Mouse (Mus musculus) MN1 (cell line): ENCODE measurements around the gene Krt77.

Experiments used
- DNase-seq: peaks from one replicate; pipeline ENCODE4 v3.0.0-alpha.2; 2016; ENCODE audit warnings: low spot score

The Krt77 gene

GRCm38 (mm10) chr15:101869431-101869830, at the start of gene Krt77:
Krt77 (minus strand) TSS chr15:101869705.
- DNase-seq, result no peak

DNA sequence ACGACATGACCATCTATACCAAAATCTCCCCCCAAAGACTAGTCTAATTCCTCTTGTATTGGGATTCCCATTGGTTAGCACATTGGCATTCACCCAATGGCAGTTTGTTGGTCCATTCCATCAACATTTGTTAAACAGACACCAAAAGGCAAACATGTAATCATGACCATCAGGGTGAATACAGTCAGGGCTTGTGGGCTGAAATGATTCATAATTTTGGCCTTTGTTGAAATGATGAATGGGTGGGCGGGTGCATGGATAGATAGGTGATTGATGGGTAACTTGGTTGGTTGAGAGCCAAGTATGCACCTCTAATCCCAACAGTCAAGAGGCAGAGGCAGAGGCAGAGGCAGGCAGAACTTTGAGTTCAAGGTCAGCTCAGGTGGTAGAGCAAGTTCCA, 46.6 kb upstream of the Krt77 start:
- DNase-seq, result no peak

DNA sequence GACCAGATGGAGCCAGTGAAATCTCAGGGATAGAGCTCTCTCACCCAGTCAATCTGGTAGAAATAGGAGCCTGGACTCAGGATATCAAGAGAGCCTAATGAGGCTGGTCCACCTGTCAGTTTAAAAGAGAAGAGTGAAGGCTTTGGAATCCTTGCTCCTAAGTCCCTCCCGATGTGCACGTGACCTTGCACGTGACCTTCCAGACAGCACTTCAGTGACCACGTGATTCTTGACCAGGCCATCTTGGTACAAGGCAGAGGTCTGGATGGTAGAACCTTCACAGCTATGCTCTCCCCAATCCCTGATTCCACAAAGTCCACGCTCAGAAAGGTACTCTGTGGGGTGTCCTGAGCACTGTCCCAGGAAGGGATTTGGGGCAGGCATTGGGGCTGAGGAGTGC, 35.3 kb upstream of the Krt77 start:
- DNase-seq, result no peak

DNA sequence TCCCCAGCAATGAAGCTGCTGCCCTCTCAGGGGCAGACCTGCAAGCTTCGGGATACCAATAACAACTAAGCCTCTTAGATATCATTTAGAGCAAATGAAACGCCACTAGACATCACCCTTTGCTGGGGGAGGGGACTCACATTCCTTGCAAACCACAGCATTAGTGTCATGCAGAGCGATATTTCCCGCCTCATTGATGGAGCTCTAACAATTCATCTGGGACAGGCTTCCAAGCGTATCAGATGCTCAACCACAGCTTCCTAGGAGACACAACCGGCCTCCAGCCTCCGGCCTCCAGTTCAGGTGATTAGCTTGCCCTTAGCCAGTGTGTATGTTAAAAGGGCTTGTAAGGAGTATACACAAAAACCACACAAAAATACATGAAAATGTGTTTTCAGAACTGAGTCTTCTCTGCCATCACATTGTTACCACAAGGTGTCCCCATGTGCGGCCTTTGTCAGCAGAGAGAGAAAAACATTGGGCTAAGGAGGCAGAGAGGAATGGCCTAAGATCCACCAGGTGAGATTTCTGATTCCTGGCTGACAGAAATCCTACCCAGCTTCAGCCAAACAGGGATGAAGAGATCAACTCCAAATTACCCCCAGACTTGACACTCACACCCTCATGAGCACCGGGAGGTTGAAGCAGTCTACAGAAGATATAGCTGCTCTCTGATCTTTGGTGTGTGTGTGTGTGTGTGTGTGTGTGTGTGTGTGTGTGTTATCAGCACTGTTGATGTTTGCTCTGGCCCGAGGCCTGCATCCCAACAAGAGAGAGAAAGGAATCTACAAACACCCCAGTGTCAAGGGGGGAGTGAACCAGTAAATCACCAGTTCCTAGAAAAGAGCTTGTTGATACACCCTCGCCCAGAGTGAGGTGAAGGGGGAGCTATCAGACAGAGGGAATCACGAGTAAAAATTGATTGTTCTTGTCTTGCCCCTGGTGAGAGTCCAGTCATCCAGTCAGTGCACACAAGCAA, 33.0 kb upstream of the Krt77 start:
- no peak for DNase-seq

GRCm38 (mm10) chr15:101895216-101895615, 25.7 kb upstream of the Krt77 start:
- DNase-seq, result no peak

DNA sequence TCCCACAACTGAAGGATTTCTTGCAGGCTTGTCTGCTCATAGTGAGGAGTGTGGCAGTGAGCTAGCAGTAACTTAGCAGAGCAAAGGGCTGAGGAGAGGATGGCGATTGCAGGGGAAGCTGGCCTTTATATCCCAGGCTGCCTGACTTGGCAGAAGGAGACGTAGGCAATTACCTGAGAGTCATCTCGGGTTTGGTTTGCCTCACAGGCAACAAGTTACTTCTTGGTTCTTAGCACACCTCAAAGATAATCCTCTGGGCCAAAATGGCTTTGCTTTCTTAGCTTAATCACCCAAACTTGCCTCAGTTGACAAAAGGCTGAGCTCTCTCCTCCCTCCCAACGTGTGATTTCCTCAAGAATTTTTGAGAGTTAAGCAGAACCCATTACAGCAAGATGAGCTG, 23.3 kb upstream of the Krt77 start, which contains the start of gene Krt76:
Gene Krt76, minus strand, starts transcription at position 101 of the 400 bp plus-strand sequence.
- DNase-seq, result no peak

GRCm38 (mm10) chr15:101879776-101880175, 10.3 kb upstream of the Krt77 start:
- no peak for DNase-seq

DNA sequence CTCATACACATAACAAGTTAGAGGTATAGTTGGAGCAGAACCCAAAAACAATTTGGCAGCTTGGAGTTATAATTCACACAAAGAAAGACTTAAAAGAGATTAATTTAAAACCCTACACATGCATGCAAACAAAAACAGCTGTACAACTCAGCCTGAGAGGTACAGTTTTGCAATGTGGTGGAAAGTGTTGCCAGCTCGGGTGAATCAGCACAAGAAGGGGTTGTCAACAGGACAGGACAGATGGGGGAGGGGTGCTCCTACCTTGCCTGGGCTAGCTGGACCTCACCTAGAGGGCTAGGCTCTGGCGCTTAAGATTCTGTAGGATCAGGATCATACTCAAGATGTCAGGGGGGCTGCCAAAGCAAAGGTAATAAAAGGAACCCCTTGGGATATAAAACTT, 8.5 kb upstream of the Krt77 start:
- DNase-seq, result no peak

DNA sequence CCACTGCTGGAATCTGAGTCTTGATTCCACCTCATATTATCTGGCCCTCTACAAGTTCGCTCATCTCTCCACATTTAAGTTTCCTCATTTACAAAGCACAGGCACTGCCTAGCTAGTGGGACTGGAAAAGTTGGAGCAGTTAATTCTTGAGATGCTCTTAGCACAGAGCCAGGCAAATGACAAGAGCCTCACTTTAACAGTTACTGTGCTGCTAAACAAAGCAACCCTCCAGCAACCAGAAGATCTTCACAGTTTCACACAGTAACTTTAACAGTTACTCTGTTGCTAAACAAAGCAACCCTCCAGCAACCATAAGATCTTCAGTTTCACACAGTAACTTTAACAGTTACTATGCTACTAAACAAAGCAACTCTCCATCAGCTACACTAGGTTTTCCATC, 4.9 kb upstream of the Krt77 start:
- DNase-seq, result no peak

- no peak for DNase-seq
These were observed 3.7 kb upstream of the Krt77 start for GRCm38 (mm10) chr15:101873231-101873630.

DNA sequence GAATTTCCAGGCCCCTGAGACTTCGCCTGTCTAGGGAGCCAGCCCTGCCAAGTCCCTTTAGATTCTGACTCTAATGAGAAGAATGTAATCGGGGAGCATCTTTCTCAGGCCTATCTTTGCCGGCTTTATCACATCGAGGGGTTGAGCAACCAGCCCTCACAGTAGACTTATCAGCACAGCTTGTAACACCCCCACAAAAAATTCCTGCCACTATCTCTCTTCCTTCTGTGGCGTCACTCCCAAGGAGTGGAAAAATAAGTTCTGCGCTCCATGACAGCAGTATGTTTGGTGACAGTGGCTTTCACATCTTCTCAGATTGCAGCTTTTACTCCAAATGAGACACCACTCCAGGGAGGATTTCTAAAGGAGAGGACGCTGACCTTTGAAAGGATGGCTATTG, 2.8 kb downstream of the Krt77 start:
- DNase-seq, result no peak

- no peak for DNase-seq
These were observed 8.9 kb downstream of the Krt77 start for GRCm38 (mm10) chr15:101860421-101861130.

- DNase-seq, result no peak
These were observed 9.8 kb downstream of the Krt77 start for GRCm38 (mm10) chr15:101859735-101860170.

- DNase-seq, result no peak
These were observed 10.7 kb downstream of the Krt77 start for GRCm38 (mm10) chr15:101858673-101859425.

GRCm38 (mm10) chr15:101856696-101857095, 12.8 kb downstream of the Krt77 start:
- no peak for DNase-seq

DNA sequence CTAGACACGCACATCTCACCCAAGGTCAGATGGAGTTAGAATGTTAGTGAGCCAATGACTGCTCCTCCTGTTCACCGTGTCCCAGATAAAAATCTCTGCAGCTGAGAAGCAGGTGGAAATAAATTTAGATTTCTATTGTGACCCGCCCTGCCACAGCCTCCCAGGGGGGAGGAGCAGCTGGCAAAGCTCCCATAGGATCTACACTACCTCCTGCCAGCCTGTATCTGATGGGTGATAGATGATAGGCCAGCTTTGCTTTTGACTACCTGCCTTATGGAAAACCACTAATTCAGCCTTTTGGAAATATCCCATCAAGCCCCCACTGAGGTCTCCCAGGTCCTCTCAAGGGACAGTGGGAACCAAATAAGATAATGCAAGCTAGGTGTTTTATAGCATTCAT, 13.8 kb downstream of the Krt77 start:
- no peak for DNase-seq

GRCm38 (mm10) chr15:101854294-101854693, 15.2 kb downstream of the Krt77 start:
- DNase-seq, result no peak

DNA sequence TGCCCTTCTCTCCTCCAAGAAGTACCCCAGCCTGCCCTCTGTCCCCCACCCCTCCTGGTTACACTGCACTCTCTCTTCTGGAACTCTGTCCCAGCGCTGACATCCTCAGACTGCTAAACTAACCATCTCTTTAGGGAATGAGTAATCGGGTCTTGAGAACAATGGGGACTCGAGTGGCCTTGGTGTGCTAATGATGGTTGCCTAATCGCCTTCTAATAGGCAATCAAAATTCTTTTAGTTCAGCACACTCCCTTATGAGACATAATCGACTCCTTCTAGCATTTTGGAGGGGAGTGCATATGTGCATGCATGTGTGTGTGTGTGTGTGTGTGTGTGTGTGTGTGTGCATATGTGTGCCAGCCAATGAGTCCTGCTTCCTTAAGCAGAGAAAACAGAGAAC, 16.9 kb downstream of the Krt77 start:
- DNase-seq, result no peak

- no peak for DNase-seq
These were observed 18.8 kb downstream of the Krt77 start, which contains the start of gene Krt1 for GRCm38 (mm10) chr15:101850694-101851093. Krt1 (minus strand) TSS chr15:101850794.

GRCm38 (mm10) chr15:101845971-101846403, 23.5 kb downstream of the Krt77 start:
- no peak for DNase-seq

GRCm38 (mm10) chr15:101843192-101843591, 26.3 kb downstream of the Krt77 start:
- DNase-seq, result no peak

GRCm38 (mm10) chr15:101834784-101835328, 34.6 kb downstream of the Krt77 start:
- no peak for DNase-seq
